Mouse (Mus musculus) ES-E14 (cell line): ENCODE data around the gene Acaca. TPM values are rescaled to one million over a fixed set of nuclear protein-coding genes. Genes with fewer than 3 reads are reported as not detected.

Experiments used
- DNase-seq: peaks from one replicate; pipeline ENCODE4 v3.0.0-alpha.2; 2013; ENCODE audit warnings: low read depth, low spot score
- H3K27ac ChIP-seq: 2 replicates; pipeline ENCODE4 v1.5.1; 2012; ENCODE audit warnings: low read depth, mild to moderate bottlenecking, low read length, moderate library complexity, mixed read lengths; ENCODE audit not compliant: poor library complexity, insufficient read depth, severe bottlenecking
- H3K36me3 ChIP-seq: 2 replicates; pipeline ENCODE4 v1.6.1; 2012; ENCODE audit warnings: mild to moderate bottlenecking, low read length, moderate library complexity, mixed read lengths; ENCODE audit not compliant: control insufficient read depth, poor library complexity, insufficient read depth, severe bottlenecking
- H3K4me1 ChIP-seq, 2 experiments: fragments of 150-350 bp in 1 of 2; sonication (generic) in 1 of 2; 2 replicates each; pipeline ENCODE4 v1.6.1; 2012; ENCODE audit warnings: low read length in 2 of 2, mild to moderate bottlenecking in 1 of 2, mixed read lengths in 1 of 2; ENCODE audit not compliant: control insufficient read depth in 2 of 2, insufficient read depth in 2 of 2, poor library complexity in 1 of 2
- H3K4me3 ChIP-seq, 2 experiments: fragments of 150-350 bp in 1 of 2; sonication (generic) in 1 of 2; 2 replicates each; pipeline ENCODE4 v1.5.1; 2012; ENCODE audit warnings: low read length in 2 of 2, low read depth in 1 of 2, mild to moderate bottlenecking in 1 of 2, mixed read lengths in 1 of 2; ENCODE audit not compliant: insufficient read depth in 1 of 2, poor library complexity in 1 of 2, severe bottlenecking in 1 of 2
- H3K9ac ChIP-seq: 2 replicates; pipeline ENCODE4 v1.6.1; 2012; ENCODE audit warnings: low read depth, mild to moderate bottlenecking, low read length, mixed read lengths; ENCODE audit not compliant: poor library complexity, insufficient read depth, severe bottlenecking
- H3K9me3 ChIP-seq: fragments of 150-350 bp; sonication (generic); 2 replicates; pipeline ENCODE4 v1.6.1; 2012; ENCODE audit warnings: low read depth, mild to moderate bottlenecking, low read length; ENCODE audit not compliant: control insufficient read depth, insufficient read depth
- CHD2 ChIP-seq: IDR thresholded peaks from 2 replicates; pipeline ENCODE4 v1.6.1; 2014; ENCODE audit warnings: mild to moderate bottlenecking, low read depth, low read length, inconsistent platforms
- HCFC1 ChIP-seq: IDR thresholded peaks from 2 replicates; pipeline ENCODE4 v1.6.1; 2012; ENCODE audit warnings: low read length, inconsistent platforms, borderline replicate concordance; ENCODE audit not compliant: insufficient read depth
- MAFK ChIP-seq: IDR thresholded peaks from 2 replicates; pipeline ENCODE4 v1.6.1; 2014; ENCODE audit warnings: mild to moderate bottlenecking, low read depth, low read length, inconsistent platforms; ENCODE audit not compliant: insufficient read depth
- ZC3H11A ChIP-seq: IDR thresholded peaks from 2 replicates; pipeline ENCODE4 v1.6.1; 2012; ENCODE audit warnings: low read depth, mild to moderate bottlenecking, inconsistent platforms, low read length, borderline replicate concordance
- ZNF384 ChIP-seq: IDR thresholded peaks from 2 replicates; pipeline ENCODE4 v1.6.1; 2012; ENCODE audit warnings: low read depth, low read length, inconsistent platforms
- in situ Hi-C, 2 experiments: fragments of 600-800 bp; cut with MboI; formaldehyde crosslinking; loops; one replicate each; pipeline ENCODE4 v1.15.1; 2025; ENCODE audit warnings: low sequenced_read_pairs in 2 of 2, inconsistent platforms in 1 of 2; ENCODE audit not compliant: unreplicated experiment in 2 of 2
- total RNA-seq: library from RNA; depleted of rRNA; stranded (reverse); fragments of 300-350 nt; gene quantifications from 2 replicates; pipeline ENCODE4 v1.2.3, GENCODE M21; 2012

Acaca gene
- total RNA-seq, 1 experiment = 68.0 TPM

DNA sequence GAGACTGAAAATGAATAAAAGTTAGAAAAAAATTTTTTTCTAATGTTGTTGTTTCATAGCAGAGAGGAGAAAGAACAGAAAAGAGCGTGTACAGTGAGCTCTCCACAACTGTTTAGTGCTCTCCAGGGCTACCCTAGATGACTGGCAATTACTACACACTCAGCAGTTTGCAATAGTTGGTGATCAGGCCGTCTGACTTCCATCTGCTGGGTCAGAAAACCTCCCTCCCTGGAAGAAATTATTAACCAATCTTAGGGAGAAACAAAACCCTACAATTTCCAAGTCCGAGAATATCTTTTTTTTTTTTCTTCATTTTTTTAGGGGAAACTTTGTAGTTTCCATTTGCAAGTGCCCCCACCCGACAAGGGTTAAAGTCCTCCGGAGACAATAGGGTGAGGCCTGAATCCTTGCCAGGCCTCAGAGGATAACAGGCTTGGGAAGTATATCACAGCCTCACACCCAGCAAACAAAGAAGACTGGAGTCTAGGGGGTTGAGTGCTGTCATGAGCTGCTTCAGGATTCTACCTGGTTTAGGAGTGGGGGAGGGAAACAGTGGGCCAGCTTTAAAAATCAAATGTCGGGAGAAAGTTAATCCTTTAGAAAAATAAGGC, 233.3 kb downstream of the Acaca start:
- H3K36me3 ChIP-seq = peaks cover 2% of the 10 kb centered on the region
- in situ Hi-C loops = no loop called here
- no peak for DNase-seq
- H3K9ac ChIP-seq = no peak overlapping the region
- no peaks in the 10 kb centered on the region for H3K4me1 ChIP-seq
- H3K9me3 ChIP-seq = no peaks in the 10 kb centered on the region
- peak; percentile 55; the same call in 1 of the 2 replicates for TF ChIP-seq MAFK
- no peak for TF ChIP-seq ZNF384
- H3K4me3 ChIP-seq = no peak overlapping the region
- no peak overlapping the region for H3K27ac ChIP-seq

DNA sequence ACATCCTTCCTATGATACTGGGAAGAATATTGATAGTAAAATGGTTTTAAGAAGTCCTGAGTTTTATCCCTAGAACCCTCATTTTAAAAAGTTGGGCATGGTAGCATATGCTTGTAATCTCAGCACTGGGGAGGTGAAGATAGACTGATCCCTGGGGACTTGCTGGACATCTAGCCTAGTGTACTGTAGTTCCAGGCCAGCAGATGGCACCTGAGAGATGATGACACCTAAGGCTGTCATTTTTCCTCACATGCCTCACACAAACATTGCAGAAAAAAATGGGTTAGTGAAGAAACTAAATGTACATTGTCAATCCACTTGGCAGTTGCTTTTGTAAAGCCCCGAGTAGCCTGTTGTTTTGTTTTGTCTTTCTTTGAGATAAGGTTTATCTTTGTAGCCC, 235.8 kb downstream of the Acaca start:
- H3K9ac ChIP-seq = no peak overlapping the region
- no peaks in the 10 kb centered on the region for H3K4me1 ChIP-seq
- H3K36me3 ChIP-seq = peaks cover 4% of the 10 kb centered on the region
- no peak overlapping the region for H3K4me3 ChIP-seq
- TF ChIP-seq HCFC1 = no peak
- TF ChIP-seq MAFK = no peak
- no peak for TF ChIP-seq CHD2
- TF ChIP-seq ZC3H11A = no peak
- no peak for TF ChIP-seq ZNF384
- no peaks in the 10 kb centered on the region for H3K9me3 ChIP-seq
- no peak overlapping the region for H3K27ac ChIP-seq
- DNase-seq = no peak
- in situ Hi-C loops = no loop called here

DNA sequence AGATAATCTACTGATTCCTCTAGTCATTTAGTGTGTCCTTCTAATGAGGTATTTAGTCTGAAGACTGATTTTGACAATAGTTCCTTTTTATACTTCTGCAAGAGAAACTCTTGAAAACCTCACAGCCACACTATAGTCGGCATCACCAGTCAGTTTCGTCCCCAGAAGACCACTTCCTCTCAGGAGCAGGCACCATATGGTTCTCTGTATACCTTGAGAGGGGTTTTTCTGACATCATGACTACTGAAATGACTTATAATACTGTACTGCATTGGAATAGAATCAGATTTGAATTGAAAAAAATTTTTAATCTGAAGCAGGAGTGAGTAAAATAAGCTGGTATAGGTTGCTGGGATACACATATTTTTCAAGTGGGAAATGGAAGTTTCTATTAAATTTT, 239.4 kb downstream of the Acaca start:
- no peak overlapping the region for H3K4me3 ChIP-seq
- no peaks in the 10 kb centered on the region for H3K9me3 ChIP-seq
- peaks cover 4% of the 10 kb centered on the region for H3K36me3 ChIP-seq
- H3K9ac ChIP-seq = no peak overlapping the region
- no peak overlapping the region for H3K27ac ChIP-seq
- no peaks in the 10 kb centered on the region for H3K4me1 ChIP-seq
- no peak for DNase-seq
- in situ Hi-C loops = no loop called here
- TF ChIP-seq HCFC1 (no peak), CHD2 (no peak), ZNF384 (no peak), MAFK (no peak), ZC3H11A (no peak)

DNA sequence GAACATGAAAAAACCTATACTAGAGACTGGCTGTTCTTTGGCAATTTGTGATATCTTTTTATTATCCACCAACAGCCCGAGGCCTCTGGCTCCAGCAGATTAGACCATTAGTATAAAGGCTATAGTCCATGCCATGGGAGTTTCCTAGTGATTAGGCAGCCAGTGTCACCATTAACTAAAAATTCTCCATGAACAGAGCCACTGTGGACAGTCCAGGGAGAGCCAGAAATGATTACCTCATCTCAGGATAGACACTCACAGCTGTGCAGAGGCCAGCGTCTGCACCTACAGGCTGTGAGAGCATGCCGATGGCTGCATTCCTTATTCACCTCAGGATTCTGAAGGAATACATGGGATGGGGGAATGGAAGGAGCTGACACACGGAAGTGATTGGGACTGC, 243.7 kb downstream of the Acaca start:
- TF ChIP-seq ZNF384 = no peak
- TF ChIP-seq CHD2 = no peak
- no peak for TF ChIP-seq ZC3H11A
- no peak for TF ChIP-seq HCFC1
- no peak for TF ChIP-seq MAFK
- in situ Hi-C loops = no loop called here
- Histone ChIP-seq H3K4me1 (no peaks in the 10 kb centered on the region), H3K27ac (no peak overlapping the region), H3K36me3 (peaks cover 2% of the 10 kb centered on the region; the same call in 1 of the 2 replicates), H3K4me3 (no peak overlapping the region), H3K9ac (no peak overlapping the region), H3K9me3 (no peaks in the 10 kb centered on the region)
- no peak for DNase-seq
